8 mouse cellular contexts compared by ENCODE assay signal in genomic region chr2:30699797-30700454, GRCm38 (mm10).
DNase-seq lines count a peak whose midpoint lies in the region; ATAC-seq and TF ChIP-seq lines count a peak whose summit lies in the region.

No protein-coding gene starts in this region.

- peaks cover 10 to 16% of the 10 kb centered on the region in 2 experiments for H3K4me1 ChIP-seq in ES-E14 (ENCODE audit: control insufficient read depth in 2 of 2, insufficient read depth in 2 of 2, low read length in 2 of 2, poor library complexity in 1 of 2)
- peaks cover 37% of the 10 kb centered on the region for H3K4me1 ChIP-seq in forebrain, embryonic 13.5 days
- H3K4me1 ChIP-seq in heart, postnatal 0 days (ENCODE audit: control insufficient read depth, insufficient read depth) = peaks cover 16% of the 10 kb centered on the region
- peaks cover 14% of the 10 kb centered on the region for H3K4me1 ChIP-seq in liver, postnatal 0 days (ENCODE audit: insufficient read depth)
- peaks cover 41% of the 10 kb centered on the region for H3K4me1 ChIP-seq in neural tube, embryonic 12.5 days

- H3K36me3 ChIP-seq in ES-E14 (ENCODE audit: control insufficient read depth, insufficient read depth, low read length, poor library complexity, severe bottlenecking) = no peaks in the 10 kb centered on the region
- no peaks in the 10 kb centered on the region for H3K36me3 ChIP-seq in forebrain, embryonic 13.5 days (ENCODE audit: poor library complexity, severe bottlenecking)
- H3K36me3 ChIP-seq in heart, postnatal 0 days (replicated peaks; ENCODE audit: control insufficient read depth, insufficient read depth, low read length) = no peaks in the 10 kb centered on the region
- no peaks in the 10 kb centered on the region for H3K36me3 ChIP-seq in liver, postnatal 0 days (replicated peaks; ENCODE audit: insufficient read depth, low read length)
- no peaks in the 10 kb centered on the region for H3K36me3 ChIP-seq in neural tube, embryonic 12.5 days

- TF ChIP-seq CTCF in heart, postnatal 0 days (IDR thresholded peaks at IDR 0.05; ENCODE audit: low read depth) = no peak
- TF ChIP-seq CTCF in liver, postnatal 0 days (IDR thresholded peaks at IDR 0.05; ENCODE audit: low read depth) = no peak

- ATAC-seq in forebrain, embryonic 13.5 days = peak; percentile 91
- ATAC-seq in heart, postnatal 0 days (ENCODE audit: insufficient read depth, low read depth) = peak; percentile 66
- peak; percentile 86 for ATAC-seq in liver, postnatal 0 days
- ATAC-seq in neural tube, embryonic 12.5 days (ENCODE audit: low FRiP score, low read depth) = peak; percentile 61

- H3K4me2 ChIP-seq in forebrain, embryonic 13.5 days = peak overlapping the region; percentile 42
- H3K4me2 ChIP-seq in heart, postnatal 0 days (ENCODE audit: low read depth, low read length) = peak overlapping the region; percentile 20; the same call in 1 of the 2 replicates
- H3K4me2 ChIP-seq in liver, postnatal 0 days (ENCODE audit: low read depth, low read length) = peak overlapping the region; percentile 49
- peak overlapping the region; percentile 34 for H3K4me2 ChIP-seq in neural tube, embryonic 12.5 days (replicated peaks)

- H3K4me3 ChIP-seq in ES-E14 (ENCODE audit: insufficient read depth in 1 of 2, low read depth in 1 of 2, low read length in 2 of 2, poor library complexity in 1 of 2, severe bottlenecking in 1 of 2) = no peak overlapping the region
- no peak overlapping the region for H3K4me3 ChIP-seq in forebrain, embryonic 13.5 days
- no peak overlapping the region for H3K4me3 ChIP-seq in heart, postnatal 0 days (ENCODE audit: low read depth, low read length)
- no peak overlapping the region for H3K4me3 ChIP-seq in liver, postnatal 0 days (ENCODE audit: low read depth, low read length)
- no peak overlapping the region for H3K4me3 ChIP-seq in neural tube, embryonic 12.5 days

- TF ChIP-seq EP300 in heart, postnatal 0 days (IDR thresholded peaks at IDR 0.05; ENCODE audit: low read depth) = no peak
- TF ChIP-seq EP300 in liver, postnatal 0 days (IDR thresholded peaks at IDR 0.05; ENCODE audit: low read depth) = no peak

- no peak for DNase-seq in ES-E14 (ENCODE audit: low read depth, low spot score)
- DNase-seq in c-Kit-positive CD71-positive TER-119-negative erythroid progenitor cells, embryonic 14.5 days (ENCODE audit: low read depth) = peak; percentile 62
- DNase-seq in heart, postnatal 0 days (ENCODE audit: low spot score) = no peak
- DNase-seq in kidney, postnatal 14 days = peak; percentile 91
- DNase-seq in liver, postnatal 0 days = peak; percentile 68
- peak; percentile 87 for DNase-seq in thymus, postnatal 0 days (ENCODE audit: low spot score)

- in situ Hi-C loops in ES-E14 (cut with MboI; ENCODE audit: low sequenced_read_pairs in 2 of 2, unreplicated experiment in 2 of 2) = no loop called here

- H3K27ac ChIP-seq in ES-E14 (ENCODE audit: insufficient read depth, low read depth, low read length, poor library complexity, severe bottlenecking) = no peak overlapping the region
- H3K27ac ChIP-seq in forebrain, embryonic 13.5 days = peak overlapping the region; percentile 78
- peak overlapping the region; percentile 78 for H3K27ac ChIP-seq in heart, postnatal 0 days (ENCODE audit: low read depth)
- H3K27ac ChIP-seq in liver, postnatal 0 days (ENCODE audit: low read depth) = peak overlapping the region; percentile 78
- H3K27ac ChIP-seq in neural tube, embryonic 12.5 days = peak overlapping the region; percentile 57; the same call in 1 of the 2 replicates

- H3K9me3 ChIP-seq in ES-E14 (ENCODE audit: control insufficient read depth, insufficient read depth, low read depth, low read length) = no peaks in the 10 kb centered on the region
- H3K9me3 ChIP-seq in forebrain, embryonic 13.5 days (replicated peaks) = no peaks in the 10 kb centered on the region; the same call in 1 of the 2 replicates
- H3K9me3 ChIP-seq in heart, postnatal 0 days (replicated peaks; ENCODE audit: control insufficient read depth, low read length) = no peaks in the 10 kb centered on the region
- no peaks in the 10 kb centered on the region for H3K9me3 ChIP-seq in liver, postnatal 0 days (ENCODE audit: low read length)
- H3K9me3 ChIP-seq in neural tube, embryonic 12.5 days = peaks cover 4% of the 10 kb centered on the region

- 31% methylated on average over 6 of the region's 6 CpGs for WGBS in forebrain, embryonic 13.5 days
- WGBS in heart, postnatal 0 days = 29% methylated on average over 6 of the region's 6 CpGs
- 27% methylated on average over 6 of the region's 6 CpGs for WGBS in liver, postnatal 0 days (ENCODE audit: insufficient replicate concordance)
- 36% methylated on average over 6 of the region's 6 CpGs for WGBS in neural tube, embryonic 12.5 days

- H3K27me3 ChIP-seq in forebrain, embryonic 13.5 days = no peaks in the 10 kb centered on the region
- H3K27me3 ChIP-seq in heart, postnatal 0 days (ENCODE audit: control insufficient read depth, insufficient read depth, low read length) = no peaks in the 10 kb centered on the region
- no peaks in the 10 kb centered on the region for H3K27me3 ChIP-seq in liver, postnatal 0 days (ENCODE audit: insufficient read depth, low read length)
- H3K27me3 ChIP-seq in neural tube, embryonic 12.5 days (replicated peaks) = no peaks in the 10 kb centered on the region

- H3K9ac ChIP-seq in ES-E14 (ENCODE audit: insufficient read depth, low read depth, low read length, poor library complexity, severe bottlenecking) = no peak overlapping the region
- peak overlapping the region; percentile 16; the same call in 1 of the 2 replicates for H3K9ac ChIP-seq in forebrain, embryonic 13.5 days
- no peak overlapping the region for H3K9ac ChIP-seq in heart, postnatal 0 days (replicated peaks; ENCODE audit: low read depth, low read length)
- 0 out of 2 replicates have a peak overlapping the region, but pooled peaks have one; percentile 27 for H3K9ac ChIP-seq in liver, postnatal 0 days (replicated peaks)
- H3K9ac ChIP-seq in neural tube, embryonic 12.5 days = no peak overlapping the region

TF ChIP-seq in ES-E14, 5 proteins besides CTCF, POLR2A, EP300 and RAD21:
- TF ChIP-seq ZNF384 (IDR thresholded peaks at IDR 0.05; ENCODE audit: low read depth, low read length) (no peak), MAFK (IDR thresholded peaks at IDR 0.05; ENCODE audit: insufficient read depth, low read depth, low read length) (peak; percentile 99), HCFC1 (IDR thresholded peaks at IDR 0.05; ENCODE audit: borderline replicate concordance, insufficient read depth, low read length) (peak; percentile 96), ZC3H11A (IDR thresholded peaks at IDR 0.05; ENCODE audit: borderline replicate concordance, low read depth, low read length) (no peak), CHD2 (IDR thresholded peaks at IDR 0.05; ENCODE audit: low read depth, low read length) (peak; percentile 71)

Comparison
In these comparisons a context has a peak if more than half of its experiments do, and no peak if none do; other contexts are left out.
1. DNase-seq: peak in c-Kit-positive CD71-positive TER-119-negative erythroid progenitor cells, embryonic 14.5 days (single experiment), kidney, postnatal 14 days (single experiment), liver, postnatal 0 days (single experiment) and thymus, postnatal 0 days (single experiment); none in ES-E14 (single experiment) and heart, postnatal 0 days (single experiment).
2. H3K9ac ChIP-seq: peak in forebrain, embryonic 13.5 days (single experiment) and liver, postnatal 0 days (single experiment); none in ES-E14 (single experiment), heart, postnatal 0 days (single experiment) and neural tube, embryonic 12.5 days (single experiment).
3. Peak in every context shown above with its lines, with median percentiles within 50 percentile points of each other: ATAC-seq and H3K4me2 ChIP-seq.